Mouse (Mus musculus): ENCODE results near the gene Tbcc. TPM values are rescaled to one million over a fixed set of nuclear protein-coding genes. Genes with fewer than 3 reads are reported as not detected.

The Tbcc gene
- polyA plus RNA-seq, 1 experiment from 2014 or later: 62.8 TPM

DNA sequence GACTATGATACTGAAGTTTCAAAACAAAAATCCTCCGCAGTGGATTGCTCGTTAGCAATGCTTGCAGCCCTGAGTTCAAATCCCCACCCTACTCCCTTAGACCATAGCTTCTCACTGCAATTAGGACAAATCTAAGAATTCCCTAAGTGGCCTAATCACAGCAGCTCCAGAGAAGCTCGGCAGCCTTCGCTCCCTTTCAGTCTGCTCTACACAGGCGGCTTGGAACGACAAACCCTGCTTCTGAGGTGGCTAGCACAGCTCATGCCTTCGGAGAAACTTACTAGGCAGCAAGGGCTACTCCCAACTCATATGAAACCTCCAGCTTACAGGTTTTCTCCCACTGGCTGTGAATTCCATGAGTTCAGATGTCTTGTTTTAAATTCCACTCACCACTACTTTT lies 36.4 kb upstream of the Tbcc start:
- peak overlapping the region; percentile 68; the same call in 1 of the 2 replicates for H3K4me2 ChIP-seq (ENCODE audit: low read length)
- H3K4me1 ChIP-seq (ENCODE audit: control insufficient read depth, insufficient read depth, low read length): peaks cover 17% of the 10 kb centered on the region
- no peaks in the 10 kb centered on the region for H3K27me3 ChIP-seq (ENCODE audit: control insufficient read depth, insufficient read depth, low read length)
- no peak overlapping the region for H3K9ac ChIP-seq (replicated peaks; ENCODE audit: low read length)
- WGBS: 89% methylated on average over 7 of the region's 7 CpGs
- H3K27ac ChIP-seq (replicated peaks; ENCODE audit: low read depth, low read length): peak overlapping the region; percentile 28; the same call in 1 of the 2 replicates
- H3K36me3 ChIP-seq (ENCODE audit: control insufficient read depth, insufficient read depth, low read length): 0 out of 2 replicates have a peak, but pooled peaks cover 2% of the 10 kb centered on the region
- H3K9me3 ChIP-seq (ENCODE audit: control insufficient read depth, low read length): no peaks in the 10 kb centered on the region
- no peak for DNase-seq
- ATAC-seq (ENCODE audit: low FRiP score, low TSS enrichment): no peak
- H3K4me3 ChIP-seq (replicated peaks; ENCODE audit: low read depth, low read length): no peak overlapping the region

GRCm38 (mm10) chr17:46854640-46855110 lies 35.8 kb upstream of the Tbcc start:
- H3K9ac ChIP-seq (replicated peaks; ENCODE audit: low read length): peak overlapping the region; percentile 36; the same call in 1 of the 2 replicates
- peak overlapping the region; percentile 66 for H3K27ac ChIP-seq (replicated peaks; ENCODE audit: low read depth, low read length)
- DNase-seq: peak; percentile 9

DNA sequence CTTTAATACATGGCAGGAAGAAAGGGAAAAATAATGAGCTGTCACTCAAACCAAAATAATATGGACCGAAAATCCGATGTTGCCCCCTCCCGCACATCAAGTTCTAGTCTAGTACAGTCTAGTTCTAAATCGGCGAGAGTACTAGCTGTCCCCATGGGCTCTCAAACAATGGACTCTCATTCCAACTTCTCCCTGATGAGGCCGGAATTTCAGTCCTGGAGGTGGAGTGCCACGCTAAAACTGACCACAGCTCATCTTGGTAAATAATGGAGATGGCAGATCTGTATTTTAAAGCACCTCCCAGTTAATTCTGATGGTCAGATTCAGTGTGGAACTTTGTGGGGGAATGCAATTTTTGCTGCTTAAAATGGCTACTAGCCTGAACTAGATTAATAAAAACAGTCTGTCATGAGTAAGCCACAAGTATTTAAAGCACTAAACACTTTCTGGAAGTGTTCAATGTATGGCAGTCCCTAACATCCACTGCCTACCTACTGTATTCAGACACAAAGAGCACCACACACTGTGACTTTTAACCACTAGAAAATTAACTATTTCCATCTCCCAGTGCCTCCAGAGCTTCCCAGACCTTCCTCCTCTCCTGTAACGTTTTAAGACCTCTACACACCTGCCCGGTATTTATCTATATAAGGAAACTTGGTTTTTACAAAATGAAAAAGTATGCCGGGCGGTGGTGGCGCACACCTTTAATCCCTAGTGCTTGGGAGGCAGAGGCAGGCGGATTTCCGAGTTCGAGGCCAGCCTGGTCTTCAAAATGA lies 35.0 kb upstream of the Tbcc start:
- Histone ChIP-seq H3K36me3 (ENCODE audit: control insufficient read depth, insufficient read depth, low read length) (no peaks in the 10 kb centered on the region), H3K4me1 (ENCODE audit: control insufficient read depth, insufficient read depth, low read length) (peaks cover 17% of the 10 kb centered on the region), H3K27me3 (ENCODE audit: control insufficient read depth, insufficient read depth, low read length) (no peaks in the 10 kb centered on the region), H3K4me3 (replicated peaks; ENCODE audit: low read depth, low read length) (peak overlapping the region; percentile 97), H3K4me2 (ENCODE audit: low read length) (peak overlapping the region; percentile 68), H3K27ac (replicated peaks; ENCODE audit: low read depth, low read length) (peak overlapping the region; percentile 100), H3K9me3 (ENCODE audit: control insufficient read depth, low read length) (no peaks in the 10 kb centered on the region), H3K9ac (replicated peaks; ENCODE audit: low read length) (peak overlapping the region; percentile 100)
- DNase-seq (peak; percentile 25), ATAC-seq (ENCODE audit: low FRiP score, low TSS enrichment) (no peak)
- 61% methylated on average over 15 of the region's 15 CpGs for WGBS

More at GRCm38 (mm10) chr17:46854640-46855110, 35.8 kb upstream of the Tbcc start:
- no peaks in the 10 kb centered on the region for H3K9me3 ChIP-seq (ENCODE audit: control insufficient read depth, low read length)
- peak overlapping the region; percentile 97; the same call in 1 of the 2 replicates for H3K4me3 ChIP-seq (replicated peaks; ENCODE audit: low read depth, low read length)
- H3K36me3 ChIP-seq (ENCODE audit: control insufficient read depth, insufficient read depth, low read length): no peaks in the 10 kb centered on the region
- 75% methylated on average over 8 of the region's 8 CpGs for WGBS
- ATAC-seq (ENCODE audit: low FRiP score, low TSS enrichment): no peak
- no peaks in the 10 kb centered on the region for H3K27me3 ChIP-seq (ENCODE audit: control insufficient read depth, insufficient read depth, low read length)
- H3K4me1 ChIP-seq (ENCODE audit: control insufficient read depth, insufficient read depth, low read length): peaks cover 17% of the 10 kb centered on the region
- peak overlapping the region; percentile 68 for H3K4me2 ChIP-seq (ENCODE audit: low read length)

- Histone ChIP-seq H3K9me3 (ENCODE audit: control insufficient read depth, low read length) (no peaks in the 10 kb centered on the region), H3K27me3 (ENCODE audit: control insufficient read depth, insufficient read depth, low read length) (no peaks in the 10 kb centered on the region), H3K4me1 (ENCODE audit: control insufficient read depth, insufficient read depth, low read length) (peaks cover 17% of the 10 kb centered on the region), H3K9ac (replicated peaks; ENCODE audit: low read length) (peak overlapping the region; percentile 100), H3K27ac (replicated peaks; ENCODE audit: low read depth, low read length) (peak overlapping the region; percentile 100), H3K4me3 (replicated peaks; ENCODE audit: low read depth, low read length) (peak overlapping the region; percentile 97), H3K36me3 (ENCODE audit: control insufficient read depth, insufficient read depth, low read length) (no peaks in the 10 kb centered on the region), H3K4me2 (ENCODE audit: low read length) (peak overlapping the region; percentile 68)
- ATAC-seq (ENCODE audit: low FRiP score, low TSS enrichment) (no peak), DNase-seq (no peak)
- 14% methylated on average over 4 of the region's 4 CpGs for WGBS
Measured at GRCm38 (mm10) chr17:46856107-46856388, 34.4 kb upstream of the Tbcc start.

GRCm38 (mm10) chr17:46856471-46857360 lies 33.8 kb upstream of the Tbcc start:
- Histone ChIP-seq H3K4me3 (replicated peaks; ENCODE audit: low read depth, low read length) (peak overlapping the region; percentile 97), H3K27me3 (ENCODE audit: control insufficient read depth, insufficient read depth, low read length) (no peaks in the 10 kb centered on the region), H3K36me3 (ENCODE audit: control insufficient read depth, insufficient read depth, low read length) (no peaks in the 10 kb centered on the region), H3K4me1 (ENCODE audit: control insufficient read depth, insufficient read depth, low read length) (peaks cover 17% of the 10 kb centered on the region), H3K4me2 (ENCODE audit: low read length) (peak overlapping the region; percentile 68), H3K27ac (replicated peaks; ENCODE audit: low read depth, low read length) (peak overlapping the region; percentile 100), H3K9me3 (ENCODE audit: control insufficient read depth, low read length) (no peaks in the 10 kb centered on the region), H3K9ac (replicated peaks; ENCODE audit: low read length) (peak overlapping the region; percentile 100)
- under 1% methylated on average over 87 of the region's 87 CpGs for WGBS
- DNase-seq: peak; percentile 91
- ATAC-seq (ENCODE audit: low FRiP score, low TSS enrichment): peak; percentile 46; the same call in 1 of the 2 replicates

DNA sequence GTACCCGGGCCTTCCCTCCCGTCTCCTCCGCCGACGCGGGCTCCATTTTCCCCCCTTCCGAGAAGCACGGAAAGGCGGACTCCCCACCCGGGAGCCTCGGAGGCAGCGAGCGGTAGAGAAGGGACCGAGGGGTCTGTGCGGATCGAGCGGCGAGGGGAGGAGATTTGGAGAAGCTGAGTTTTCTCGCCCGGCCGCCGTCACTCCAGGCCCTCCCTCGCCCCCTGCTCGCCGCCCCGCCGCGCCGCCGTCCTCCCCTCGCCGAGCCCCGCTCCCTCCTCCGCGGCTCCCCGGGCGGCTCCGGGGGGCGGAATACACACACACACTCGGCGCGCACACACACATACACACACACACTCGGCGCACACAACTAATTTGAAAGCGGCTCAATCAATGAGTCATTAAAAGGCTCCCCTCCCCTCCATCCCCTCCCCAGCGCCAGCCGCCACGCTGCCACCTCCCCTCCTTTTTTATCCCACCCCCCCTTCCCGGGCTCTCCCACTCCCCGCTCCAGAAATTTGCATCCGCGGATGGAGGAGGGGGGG lies 33.1 kb upstream of the Tbcc start:
- peak; percentile 83 for ATAC-seq (ENCODE audit: low FRiP score, low TSS enrichment)

DNA sequence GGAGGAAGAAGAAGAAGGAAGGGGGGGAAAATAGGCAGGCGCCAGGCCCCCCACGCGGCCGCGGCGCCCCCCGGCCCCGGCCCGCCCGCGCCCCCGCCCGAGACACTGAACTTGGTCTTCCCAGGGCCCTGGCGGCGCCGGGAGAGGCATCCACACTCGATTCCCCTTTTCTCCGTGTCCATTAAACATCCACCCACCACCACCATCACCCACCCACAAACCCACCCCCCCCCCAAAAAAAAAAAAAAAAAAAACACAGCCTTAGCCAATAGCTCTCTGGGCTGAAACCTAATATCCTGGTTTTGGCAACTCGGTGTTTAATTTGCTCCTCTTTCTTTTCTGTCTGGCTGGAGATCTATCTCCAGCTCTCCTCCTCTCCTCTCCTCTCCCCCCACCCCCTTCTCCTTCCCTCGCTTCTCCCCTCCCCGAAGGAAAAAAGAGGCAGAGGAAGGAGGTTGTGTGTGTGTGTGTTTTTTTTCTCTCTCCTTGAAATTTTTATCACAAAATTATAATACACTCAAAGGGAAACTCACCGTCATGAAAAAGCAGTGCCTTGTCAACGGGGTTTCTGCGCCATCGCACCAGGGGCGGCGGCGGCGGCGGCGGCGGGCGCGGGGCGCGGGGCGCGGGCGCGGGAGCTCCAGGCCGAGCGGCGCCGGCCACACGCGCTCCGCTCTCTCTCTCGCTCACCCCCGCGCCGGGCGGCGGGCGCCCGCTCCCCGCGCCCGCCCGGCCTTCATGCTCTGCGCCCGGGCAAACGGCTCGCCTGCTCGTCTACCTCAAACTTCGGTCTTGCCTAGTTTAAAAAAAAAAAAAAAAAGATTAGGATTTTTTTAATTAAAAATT lies 32.4 kb upstream of the Tbcc start, which contains the start of gene Bicral:
TSS of gene Bicral (minus strand) at position 580 of the 846 bp plus-strand sequence.
- DNase-seq (peak; percentile 85), ATAC-seq (ENCODE audit: low FRiP score, low TSS enrichment) (peak; percentile 70)
- no peaks in the 10 kb centered on the region for H3K9me3 ChIP-seq (ENCODE audit: control insufficient read depth, low read length)
- peak within 1 kb of the TSS; percentile 100 for H3K9ac ChIP-seq (replicated peaks; ENCODE audit: low read length)
- H3K4me1 ChIP-seq (ENCODE audit: control insufficient read depth, insufficient read depth, low read length): peaks cover 17% of the 10 kb centered on the region
- peak within 1 kb of the TSS; percentile 97 for H3K4me3 ChIP-seq (replicated peaks; ENCODE audit: low read depth, low read length)
- H3K4me2 ChIP-seq (ENCODE audit: low read length): peak within 1 kb of the TSS; percentile 68
- no peaks in the 10 kb centered on the region for H3K36me3 ChIP-seq (ENCODE audit: control insufficient read depth, insufficient read depth, low read length)
- no peaks in the 10 kb centered on the region for H3K27me3 ChIP-seq (ENCODE audit: control insufficient read depth, insufficient read depth, low read length)
- H3K27ac ChIP-seq (replicated peaks; ENCODE audit: low read depth, low read length): peak within 1 kb of the TSS; percentile 100
- under 1% methylated on average over 60 of the region's 65 CpGs for WGBS

More for the DNA sequence above, 33.1 kb upstream of the Tbcc start:
- WGBS: 1% methylated on average over 41 of the region's 52 CpGs
- peaks cover 17% of the 10 kb centered on the region for H3K4me1 ChIP-seq (ENCODE audit: control insufficient read depth, insufficient read depth, low read length)
- H3K36me3 ChIP-seq (ENCODE audit: control insufficient read depth, insufficient read depth, low read length): no peaks in the 10 kb centered on the region
- peak overlapping the region; percentile 97 for H3K4me3 ChIP-seq (replicated peaks; ENCODE audit: low read depth, low read length)
- H3K4me2 ChIP-seq (ENCODE audit: low read length): peak overlapping the region; percentile 68
- peak overlapping the region; percentile 100 for H3K27ac ChIP-seq (replicated peaks; ENCODE audit: low read depth, low read length)
- peak; percentile 89 for DNase-seq
- peak overlapping the region; percentile 100 for H3K9ac ChIP-seq (replicated peaks; ENCODE audit: low read length)
- H3K9me3 ChIP-seq (ENCODE audit: control insufficient read depth, low read length): no peaks in the 10 kb centered on the region
- H3K27me3 ChIP-seq (ENCODE audit: control insufficient read depth, insufficient read depth, low read length): no peaks in the 10 kb centered on the region

Data from midbrain, embryonic 14.5 days (tissue).